34 mouse cellular contexts compared by ENCODE assay signal in the genomic region with DNA sequence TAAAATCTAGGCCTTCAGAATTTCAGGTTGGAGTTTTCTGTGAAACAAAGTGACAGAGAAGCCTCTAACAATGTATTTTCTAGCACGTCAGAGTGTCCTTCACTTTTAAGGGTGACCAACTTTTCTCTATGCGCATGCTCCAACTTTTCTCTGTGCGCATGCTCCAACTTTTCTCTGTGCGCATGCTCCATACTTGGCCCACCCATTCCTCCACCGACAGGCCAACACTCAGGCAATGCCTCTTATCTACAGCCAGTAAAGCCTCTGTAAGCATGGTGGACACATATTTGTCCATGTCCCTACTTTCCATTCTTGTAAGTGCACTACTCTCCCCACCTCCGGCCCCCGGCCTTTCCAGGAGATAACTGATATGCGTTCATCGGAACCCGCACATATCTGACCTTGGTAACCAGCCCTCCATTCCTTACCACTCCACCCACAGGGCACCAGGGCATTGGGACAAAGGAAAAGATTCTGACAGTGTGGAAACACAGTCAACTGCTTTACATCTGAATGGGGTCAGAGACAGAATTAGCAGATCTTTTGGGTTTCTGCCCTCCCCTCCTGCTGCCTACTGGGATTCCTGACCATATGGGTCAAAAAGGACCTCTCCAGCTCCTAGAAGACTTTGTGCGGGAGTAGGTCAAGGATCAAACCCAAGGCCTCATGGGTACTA. TPM values are rescaled to one million over a fixed set of nuclear protein-coding genes. Genes with fewer than 3 reads are reported as not detected.
DNase-seq lines count a peak whose midpoint lies in the region; ATAC-seq and TF ChIP-seq lines count a peak whose summit lies in the region.
"Had no signal": no experiment of that assay in that cellular context is flagged by ENCODE, and none has a peak within 500 bp of the region (broad histone marks: within the 10 kb centered on the region; RNA-seq: fewer than 3 reads in every experiment).

No protein-coding gene starts in this region.

- TF ChIP-seq POLR2A in testis, adult 2 months (IDR thresholded peaks at IDR 0.05; ENCODE audit: control insufficient read depth, low read depth, low read length) = peak; percentile 74; the same call in 1 of the 2 replicates

- no peak overlapping the region for H3K9ac ChIP-seq in heart, embryonic 11.5 days (ENCODE audit: low read depth, low read length)
- no peak overlapping the region for H3K9ac ChIP-seq in heart, embryonic 15.5 days
- H3K9ac ChIP-seq: embryonic facial prominence, embryonic 13.5 days; intestine, embryonic 15.5 days; limb, embryonic 12.5 days; liver, embryonic 15.5 days; lung, embryonic 14.5 days; neural tube, embryonic 15.5 days; stomach, embryonic 15.5 days had no signal

- H3K4me1 ChIP-seq in heart, embryonic 11.5 days (ENCODE audit: control insufficient read depth, insufficient read depth, low read length) = peaks cover 17% of the 10 kb centered on the region
- peaks cover 5% of the 10 kb centered on the region for H3K4me1 ChIP-seq in testis, adult 2 months (ENCODE audit: control insufficient read depth, insufficient read depth, low read length)
- peaks cover 21% of the 10 kb centered on the region for H3K4me1 ChIP-seq in heart, embryonic 15.5 days (replicated peaks)
- H3K4me1 ChIP-seq: embryonic facial prominence, embryonic 13.5 days; limb, embryonic 12.5 days; liver, embryonic 15.5 days; neural tube, embryonic 15.5 days; stomach, embryonic 15.5 days had no signal

- no peaks in the 10 kb centered on the region for H3K36me3 ChIP-seq in heart, embryonic 11.5 days (ENCODE audit: control insufficient read depth, insufficient read depth, low read length)
- no peaks in the 10 kb centered on the region for H3K36me3 ChIP-seq in testis, adult 2 months (ENCODE audit: control insufficient read depth, insufficient read depth, low read length)
- H3K36me3 ChIP-seq in heart, embryonic 15.5 days = no peaks in the 10 kb centered on the region
- H3K36me3 ChIP-seq: embryonic facial prominence, embryonic 13.5 days; G1E; intestine, embryonic 15.5 days; limb, embryonic 12.5 days; liver, embryonic 15.5 days; neural tube, embryonic 15.5 days; stomach, embryonic 15.5 days had no signal

- DNase-seq in heart, postnatal 25 days (ENCODE audit: low spot score) = no peak
- no peak for DNase-seq in testis, postnatal 10 days (ENCODE audit: low spot score)
- peak; percentile 65 for DNase-seq in testis, postnatal 14 days (ENCODE audit: low spot score)
- no peak for DNase-seq in cerebellum, postnatal 4 days (ENCODE audit: low spot score in 2 of 2)
- no peak for DNase-seq in kidney, postnatal 4 days
- DNase-seq: adrenal gland, postnatal 14 days; cerebellum, adult 11 months; cerebellum, adult 9-11 months; gastrocnemius, adult 2 months; gastrocnemius, postnatal 36 days; kidney, adult 8-10 months; kidney, postnatal 14 days; lung, embryonic 14.5 days; lung, postnatal 14 days; midbrain, embryonic 14.5 days; right cerebral cortex, postnatal 25 days; thymus, adult 2 months; thymus, postnatal 36 days had no signal

- no peaks in the 10 kb centered on the region for H3K27me3 ChIP-seq in heart, embryonic 11.5 days (ENCODE audit: control insufficient read depth, insufficient read depth, low read length)
- no peaks in the 10 kb centered on the region for H3K27me3 ChIP-seq in testis, adult 2 months (ENCODE audit: control insufficient read depth, insufficient read depth, low read length)
- 0 out of 2 replicates have a peak, but pooled peaks cover 3% of the 10 kb centered on the region for H3K27me3 ChIP-seq in heart, embryonic 15.5 days
- H3K27me3 ChIP-seq: embryonic facial prominence, embryonic 13.5 days; intestine, embryonic 15.5 days; liver, embryonic 15.5 days; neural tube, embryonic 15.5 days; stomach, embryonic 15.5 days had no signal

- peak overlapping the region; percentile 25; the same call in 1 of the 2 replicates for H3K27ac ChIP-seq in heart, embryonic 11.5 days (ENCODE audit: low read depth, low read length)
- H3K27ac ChIP-seq in testis, adult 2 months (ENCODE audit: control insufficient read depth, insufficient read depth, low read depth, low read length) = peak overlapping the region; percentile 84
- peak overlapping the region; percentile 61 for H3K27ac ChIP-seq in heart, embryonic 15.5 days
- H3K27ac ChIP-seq: embryonic facial prominence, embryonic 13.5 days; gastrocnemius, adult 2 months; intestine, embryonic 15.5 days; limb, embryonic 12.5 days; liver, embryonic 15.5 days; neural tube, embryonic 15.5 days; stomach, embryonic 15.5 days had no signal

- H3K4me3 ChIP-seq in heart, embryonic 11.5 days (ENCODE audit: low read depth, low read length) = no peak overlapping the region
- H3K4me3 ChIP-seq in testis, adult 2 months (ENCODE audit: control insufficient read depth, low read depth, low read length) = peak overlapping the region; percentile 81
- H3K4me3 ChIP-seq in heart, embryonic 15.5 days = no peak overlapping the region
- H3K4me3 ChIP-seq: embryonic facial prominence, embryonic 13.5 days; gastrocnemius, adult 2 months; intestine, embryonic 15.5 days; limb, embryonic 12.5 days; liver, embryonic 15.5 days; neural tube, embryonic 15.5 days; stomach, embryonic 15.5 days had no signal

- no peak for TF ChIP-seq CTCF in testis, adult 2 months (IDR thresholded peaks at IDR 0.05; ENCODE audit: control insufficient read depth, insufficient read depth, insufficient replicate concordance, low read depth, low read length)

- H3K9me3 ChIP-seq in heart, embryonic 11.5 days (replicated peaks; ENCODE audit: control insufficient read depth, low read length) = no peaks in the 10 kb centered on the region
- H3K9me3 ChIP-seq in heart, embryonic 15.5 days (replicated peaks) = no peaks in the 10 kb centered on the region
- H3K9me3 ChIP-seq: embryonic facial prominence, embryonic 13.5 days; G1E; intestine, embryonic 15.5 days; limb, embryonic 12.5 days; liver, embryonic 15.5 days; neural tube, embryonic 15.5 days; stomach, embryonic 15.5 days had no signal

- ATAC-seq in heart, embryonic 11.5 days (replicated peaks; ENCODE audit: insufficient number of reproducible peaks, low FRiP score, low TSS enrichment) = no peak
- ATAC-seq in heart, embryonic 15.5 days (replicated peaks; ENCODE audit: insufficient number of reproducible peaks, insufficient read depth, low FRiP score, low read depth) = no peak
- ATAC-seq: forebrain, embryonic 16.5 days; hindbrain, embryonic 16.5 days; intestine, embryonic 15.5 days had no signal

- WGBS in heart, embryonic 11.5 days (ENCODE audit: insufficient replicate concordance) = 69% methylated on average over 11 of the region's 11 CpGs
- 63% methylated on average over 11 of the region's 11 CpGs for WGBS in heart, embryonic 15.5 days

- no peak overlapping the region for H3K4me2 ChIP-seq in heart, embryonic 11.5 days
- no peak overlapping the region for H3K4me2 ChIP-seq in heart, embryonic 15.5 days
- H3K4me2 ChIP-seq: embryonic facial prominence, embryonic 13.5 days; intestine, embryonic 15.5 days; limb, embryonic 12.5 days; liver, embryonic 15.5 days; lung, embryonic 14.5 days; neural tube, embryonic 15.5 days; stomach, embryonic 15.5 days had no signal

- intact Hi-C loops in heart, postnatal 25 days (cut with DNase I) = no loop called here

RNA-seq across cellular contexts. Expression of a gene that starts 16.5 kb away (rescaled TPM):
- 20.2 and 23.7 TPM in 2 replicates for polyA plus RNA-seq in heart, embryonic 11.5 days (2014; fragmentation: Nextera tagmentation; extraction: Ambion mirVana)
- total RNA-seq in heart, postnatal 25 days (2021) = 10 to 100 TPM; 29.3 to 30.4 TPM
- 0.82 and 1.4 TPM in 2 replicates for polyA plus RNA-seq in testis, adult 2 months (2012; rRNA removed)
- 20.6 and 21.5 TPM in 2 replicates for polyA plus RNA-seq in heart, embryonic 15.5 days (2015; fragmentation: Nextera tagmentation; extraction: Ambion mirVana)
- total RNA-seq: common myeloid progenitor, adult 5-6 weeks had no signal
- polyA plus RNA-seq: G1E; limb, embryonic 12.5 days; midbrain, embryonic 14.5 days had no signal

RNA-seq across cellular contexts. Expression of a gene that starts 19.0 kb away (rescaled TPM):
- polyA plus RNA-seq in heart, embryonic 11.5 days (2014; fragmentation: Nextera tagmentation; extraction: Ambion mirVana) = 0.19 TPM in 1 of 2 replicates, not detected in the other
- not detected for total RNA-seq in heart, postnatal 25 days (2021)
- polyA plus RNA-seq in testis, adult 2 months (2012; rRNA removed) = 69.1 and 87.1 TPM in 2 replicates
- polyA plus RNA-seq in heart, embryonic 15.5 days (2015; fragmentation: Nextera tagmentation; extraction: Ambion mirVana) = 0.10 and 0.19 TPM in 2 replicates
- total RNA-seq: adrenal gland, postnatal 14 days; common myeloid progenitor, adult 5-6 weeks; G1E; gastrocnemius, adult 2 months; gastrocnemius, postnatal 36 days; liver, adult 2 months had no signal
- polyA plus RNA-seq: embryonic facial prominence, embryonic 13.5 days; forebrain, embryonic 11.5 days; forebrain, embryonic 16.5 days; G1E; hindbrain, embryonic 11.5 days; intestine, embryonic 15.5 days; limb, embryonic 12.5 days; liver, adult 2 months; lung, embryonic 14.5 days; midbrain, embryonic 14.5 days; neural tube, embryonic 15.5 days; stomach, embryonic 15.5 days had no signal

Comparison
In these comparisons a context has a peak if more than half of its experiments do, and no peak if none do; other contexts are left out.
1. H3K27ac ChIP-seq: peak in every context shown above with its lines; median percentile 84 in testis, adult 2 months; 61 in heart, embryonic 15.5 days; 25 in heart, embryonic 11.5 days.
2. RNA of a gene that starts 19.0 kb away (polyA plus RNA-seq): 69.1 to 87.1 TPM in testis, adult 2 months; 0.19 TPM in heart, embryonic 11.5 days and 0.10 to 0.19 TPM in heart, embryonic 15.5 days; every median in the first group is over 10 times any median in the second.